Mouse (Mus musculus): Measurements from ENCODE around the gene Clnk. TPM values are rescaled to one million over a fixed set of nuclear protein-coding genes. Genes with fewer than 3 reads are reported as not detected.

Clnk gene
- polyA plus RNA-seq, 1 experiment from 2014 or later = 0.13 TPM

GRCm38 (mm10) chr5:38787851-38788520 lies 88.6 kb downstream of the Clnk start:
- Histone ChIP-seq H3K9me3 (no peaks in the 10 kb centered on the region), H3K27ac (replicated peaks) (peak overlapping the region; percentile 28; the same call in 1 of the 2 replicates), H3K4me3 (no peak overlapping the region), H3K9ac (replicated peaks) (no peak overlapping the region), H3K36me3 (no peaks in the 10 kb centered on the region), H3K27me3 (no peaks in the 10 kb centered on the region), H3K4me2 (replicated peaks) (peak overlapping the region; percentile 15; the same call in 1 of the 2 replicates), H3K4me1 (peaks cover 18% of the 10 kb centered on the region)
- WGBS = 28% methylated on average over 15 of the region's 15 CpGs
- peak; percentile 58 for ATAC-seq (replicated peaks)

- no peak for ATAC-seq (replicated peaks)
- Histone ChIP-seq H3K4me1 (peaks cover 18% of the 10 kb centered on the region), H3K4me2 (replicated peaks) (no peak overlapping the region), H3K27me3 (no peaks in the 10 kb centered on the region), H3K27ac (replicated peaks) (no peak overlapping the region), H3K4me3 (no peak overlapping the region), H3K9ac (replicated peaks) (no peak overlapping the region), H3K9me3 (no peaks in the 10 kb centered on the region), H3K36me3 (no peaks in the 10 kb centered on the region)
- 66% methylated on average over 15 of the region's 15 CpGs for WGBS
Measured at GRCm38 (mm10) chr5:38786126-38786525, 90.5 kb downstream of the Clnk start.

GRCm38 (mm10) chr5:38785686-38786085 lies 90.9 kb downstream of the Clnk start:
- H3K36me3 ChIP-seq = no peaks in the 10 kb centered on the region
- no peak overlapping the region for H3K4me3 ChIP-seq
- H3K4me1 ChIP-seq = peaks cover 18% of the 10 kb centered on the region
- no peak overlapping the region for H3K27ac ChIP-seq (replicated peaks)
- H3K9ac ChIP-seq (replicated peaks) = no peak overlapping the region
- H3K27me3 ChIP-seq = no peaks in the 10 kb centered on the region
- 82% methylated on average over 8 of the region's 8 CpGs for WGBS
- no peak overlapping the region for H3K4me2 ChIP-seq (replicated peaks)
- H3K9me3 ChIP-seq = no peaks in the 10 kb centered on the region
- no peak for ATAC-seq (replicated peaks)

GRCm38 (mm10) chr5:38781813-38782212 lies 94.8 kb downstream of the Clnk start:
- Histone ChIP-seq H3K4me3 (no peak overlapping the region), H3K27ac (replicated peaks) (no peak overlapping the region), H3K27me3 (no peaks in the 10 kb centered on the region), H3K36me3 (no peaks in the 10 kb centered on the region), H3K9ac (replicated peaks) (no peak overlapping the region), H3K4me2 (replicated peaks) (no peak overlapping the region), H3K9me3 (no peaks in the 10 kb centered on the region), H3K4me1 (0 out of 2 replicates have a peak, but pooled peaks cover 5% of the 10 kb centered on the region)
- ATAC-seq (replicated peaks) = peak; percentile 21; the same call in 1 of the 2 replicates
- WGBS = 40% methylated on average over 4 of the region's 4 CpGs

- no peak; the same call in 1 of the 2 replicates for ATAC-seq (replicated peaks)
- no peaks in the 10 kb centered on the region for H3K36me3 ChIP-seq
- no peak overlapping the region for H3K4me2 ChIP-seq (replicated peaks)
- no peaks in the 10 kb centered on the region for H3K27me3 ChIP-seq
- no peaks in the 10 kb centered on the region for H3K9me3 ChIP-seq
- no peak overlapping the region for H3K9ac ChIP-seq (replicated peaks)
- H3K4me1 ChIP-seq = no peaks in the 10 kb centered on the region
- 46% methylated on average over 8 of the region's 8 CpGs for WGBS
- no peak overlapping the region for H3K27ac ChIP-seq (replicated peaks)
- H3K4me3 ChIP-seq = no peak overlapping the region
Measured at GRCm38 (mm10) chr5:38780631-38781030, 96.0 kb downstream of the Clnk start.

GRCm38 (mm10) chr5:38780045-38780444 lies 96.6 kb downstream of the Clnk start:
- Histone ChIP-seq H3K27ac (replicated peaks) (no peak overlapping the region), H3K36me3 (no peaks in the 10 kb centered on the region), H3K4me2 (replicated peaks) (no peak overlapping the region), H3K27me3 (no peaks in the 10 kb centered on the region), H3K4me3 (no peak overlapping the region), H3K9ac (replicated peaks) (no peak overlapping the region), H3K9me3 (no peaks in the 10 kb centered on the region), H3K4me1 (no peaks in the 10 kb centered on the region)
- no peak for ATAC-seq (replicated peaks)
- 88% methylated on average over 3 of the region's 3 CpGs for WGBS

- Histone ChIP-seq H3K36me3 (no peaks in the 10 kb centered on the region), H3K27me3 (no peaks in the 10 kb centered on the region), H3K4me1 (no peaks in the 10 kb centered on the region), H3K9ac (replicated peaks) (no peak overlapping the region), H3K9me3 (no peaks in the 10 kb centered on the region), H3K4me3 (no peak overlapping the region), H3K4me2 (replicated peaks) (no peak overlapping the region), H3K27ac (replicated peaks) (no peak overlapping the region)
- 75% methylated on average over 10 of the region's 10 CpGs for WGBS
- no peak for ATAC-seq (replicated peaks)
Measured at GRCm38 (mm10) chr5:38775500-38775899, 101.1 kb downstream of the Clnk start.

- Histone ChIP-seq H3K36me3 (no peaks in the 10 kb centered on the region), H3K27me3 (no peaks in the 10 kb centered on the region), H3K4me2 (replicated peaks) (no peak overlapping the region), H3K9ac (replicated peaks) (no peak overlapping the region), H3K9me3 (no peaks in the 10 kb centered on the region), H3K4me3 (no peak overlapping the region), H3K4me1 (no peaks in the 10 kb centered on the region), H3K27ac (replicated peaks) (no peak overlapping the region)
- WGBS = 12% methylated on average over 3 of the region's 3 CpGs
- ATAC-seq (replicated peaks) = no peak
Measured at GRCm38 (mm10) chr5:38754950-38755349, 121.7 kb downstream of the Clnk start.

- no peaks in the 10 kb centered on the region for H3K4me1 ChIP-seq
- H3K4me3 ChIP-seq = no peak overlapping the region
- H3K9me3 ChIP-seq = no peaks in the 10 kb centered on the region
- H3K27me3 ChIP-seq = no peaks in the 10 kb centered on the region
- H3K27ac ChIP-seq (replicated peaks) = no peak overlapping the region
- no peak for ATAC-seq (replicated peaks)
- whole genome bisulfite sequencing = 18% methylated on average over 4 of the region's 4 CpGs
- no peaks in the 10 kb centered on the region for H3K36me3 ChIP-seq
- H3K9ac ChIP-seq (replicated peaks) = no peak overlapping the region
- H3K4me2 ChIP-seq (replicated peaks) = no peak overlapping the region
Measured at GRCm38 (mm10) chr5:38752749-38753148, 123.9 kb downstream of the Clnk start.

GRCm38 (mm10) chr5:38708940-38709581 lies 167.6 kb downstream of the Clnk start:
- Histone ChIP-seq H3K9ac (replicated peaks) (no peak overlapping the region), H3K27me3 (no peaks in the 10 kb centered on the region), H3K27ac (replicated peaks) (no peak overlapping the region), H3K36me3 (no peaks in the 10 kb centered on the region), H3K4me2 (replicated peaks) (no peak overlapping the region), H3K4me1 (no peaks in the 10 kb centered on the region), H3K9me3 (no peaks in the 10 kb centered on the region), H3K4me3 (no peak overlapping the region)
- ATAC-seq (replicated peaks) = no peak
- WGBS = 76% methylated on average over 11 of the region's 11 CpGs

GRCm38 (mm10) chr5:38707364-38708075 lies 169.1 kb downstream of the Clnk start:
- H3K36me3 ChIP-seq = no peaks in the 10 kb centered on the region
- WGBS = 74% methylated on average over 7 of the region's 7 CpGs
- ATAC-seq (replicated peaks) = peak; percentile 89
- H3K27me3 ChIP-seq = no peaks in the 10 kb centered on the region
- H3K4me3 ChIP-seq = no peak overlapping the region
- no peaks in the 10 kb centered on the region for H3K9me3 ChIP-seq
- peak overlapping the region; percentile 41 for H3K27ac ChIP-seq (replicated peaks)
- H3K4me1 ChIP-seq = no peaks in the 10 kb centered on the region
- no peak overlapping the region for H3K4me2 ChIP-seq (replicated peaks)
- no peak overlapping the region for H3K9ac ChIP-seq (replicated peaks)

- no peak overlapping the region for H3K9ac ChIP-seq (replicated peaks)
- ATAC-seq (replicated peaks) = no peak
- no peak overlapping the region for H3K27ac ChIP-seq (replicated peaks)
- 94% methylated on average over 6 of the region's 6 CpGs for WGBS
- H3K9me3 ChIP-seq = no peaks in the 10 kb centered on the region
- H3K4me3 ChIP-seq = no peak overlapping the region
- no peaks in the 10 kb centered on the region for H3K4me1 ChIP-seq
- H3K36me3 ChIP-seq = no peaks in the 10 kb centered on the region
- no peaks in the 10 kb centered on the region for H3K27me3 ChIP-seq
- H3K4me2 ChIP-seq (replicated peaks) = no peak overlapping the region
Measured at GRCm38 (mm10) chr5:38702941-38703340, 173.7 kb downstream of the Clnk start.
